Mouse (Mus musculus): ENCODE data around the gene Pate2.

GRCm38 (mm10) chr9:35533266-35533665 lies 36.8 kb upstream of the Pate2 start:
- TF ChIP-seq CTCF (IDR thresholded peaks at IDR 0.05; ENCODE audit: low read depth) = no peak
- TF ChIP-seq EP300 (IDR thresholded peaks at IDR 0.05; ENCODE audit: low read depth) = no peak

Measured in heart, postnatal 0 days (tissue).